Comparison of ENCODE assay signal across 8 mouse cellular contexts in the genomic region with DNA sequence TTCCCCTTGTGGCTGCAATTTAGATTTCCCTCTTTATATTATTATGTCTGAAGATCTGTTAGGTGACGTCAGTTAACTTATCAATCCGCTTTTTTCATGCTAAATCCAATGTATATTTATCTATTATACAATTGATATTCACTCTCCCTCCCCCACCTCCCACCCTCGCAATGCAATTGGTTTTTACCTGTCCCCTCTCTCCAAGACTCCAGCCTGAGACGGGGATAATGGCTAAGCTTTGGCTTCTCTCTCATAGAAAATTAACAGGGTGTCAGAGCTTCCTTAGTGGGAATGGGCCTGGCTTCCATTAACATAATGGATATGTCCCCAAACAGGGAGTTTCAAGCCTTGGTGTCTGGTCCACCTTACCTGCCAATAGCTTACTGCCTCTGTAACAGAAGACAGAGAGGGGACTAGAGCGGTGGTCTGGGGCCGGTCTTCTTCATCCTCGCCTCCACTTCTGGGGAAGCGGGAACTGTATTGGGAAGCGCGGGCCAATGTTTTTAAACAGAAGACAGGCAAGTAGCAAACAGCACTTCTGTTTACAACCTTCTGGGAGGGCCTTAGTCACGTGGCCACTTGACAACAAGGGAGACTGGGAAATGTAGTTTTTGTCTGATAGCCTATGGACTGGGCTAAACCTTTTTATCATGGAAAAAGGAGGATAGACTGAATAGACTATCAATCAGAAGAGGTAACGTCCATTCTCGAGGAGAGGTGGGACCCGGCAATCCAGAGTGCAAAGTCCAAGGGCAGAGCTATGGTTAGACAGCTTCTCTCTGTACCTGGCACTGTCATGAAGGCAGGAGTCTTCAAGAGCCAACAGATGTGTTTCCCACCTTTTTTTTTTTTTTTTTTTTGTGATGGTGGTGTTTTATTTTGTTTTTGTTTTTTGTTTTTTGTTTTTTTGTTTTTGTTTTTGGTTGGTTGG.
A peak's percentile ranks its signal among the peaks of the same experiment; 100 is the strongest.
DNase-seq lines count a peak whose midpoint lies in the region; ATAC-seq lines count a peak whose summit lies in the region.

No protein-coding gene starts in this region.

- H3K36me3 ChIP-seq in embryonic facial prominence, embryonic 10.5 days (replicated peaks) = no peaks in the 10 kb centered on the region
- no peaks in the 10 kb centered on the region for H3K36me3 ChIP-seq in lung, embryonic 15.5 days

- H3K27me3 ChIP-seq in embryonic facial prominence, embryonic 10.5 days (replicated peaks; ENCODE audit: low read depth, poor library complexity, severe bottlenecking) = no peaks in the 10 kb centered on the region
- no peaks in the 10 kb centered on the region for H3K27me3 ChIP-seq in lung, embryonic 15.5 days

- intact Hi-C loops in heart, postnatal 36 days (cut with DNase I) = no loop called here

- no peak overlapping the region for H3K9ac ChIP-seq in lung, embryonic 15.5 days

- no peak overlapping the region for H3K27ac ChIP-seq in embryonic facial prominence, embryonic 10.5 days (replicated peaks)
- no peak overlapping the region for H3K27ac ChIP-seq in lung, embryonic 15.5 days

- H3K9me3 ChIP-seq in embryonic facial prominence, embryonic 10.5 days = no peaks in the 10 kb centered on the region
- H3K9me3 ChIP-seq in lung, embryonic 15.5 days = no peaks in the 10 kb centered on the region

- H3K4me1 ChIP-seq in embryonic facial prominence, embryonic 10.5 days = peaks cover 4% of the 10 kb centered on the region; the same call in 1 of the 2 replicates
- no peaks in the 10 kb centered on the region for H3K4me1 ChIP-seq in lung, embryonic 15.5 days

- peak; percentile 76; the same call in 1 of the 2 replicates for ATAC-seq in lung, embryonic 15.5 days (ENCODE audit: borderline replicate concordance, extremely low read depth, low FRiP score, low TSS enrichment)

- H3K4me3 ChIP-seq in embryonic facial prominence, embryonic 10.5 days = peak overlapping the region; percentile 47
- H3K4me3 ChIP-seq in lung, embryonic 15.5 days = peak overlapping the region; percentile 30

- DNase-seq in right cerebral cortex, adult 18-20 months = peak; percentile 52
- no peak for DNase-seq in right cerebral cortex, postnatal 14 days
- no peak for DNase-seq in embryonic facial prominence, embryonic 10.5 days (ENCODE audit: low spot score)
- DNase-seq in heart, postnatal 36 days = peak; percentile 19
- peak; percentile 34 to 50 for DNase-seq in layer of hippocampus, adult 8-10 months (ENCODE audit: low spot score in 2 of 2)
- peak; percentile 37 to 50 for DNase-seq in right cerebral cortex, adult 2 months (ENCODE audit: low spot score in 2 of 2)
- DNase-seq in urinary bladder, postnatal 10 days (ENCODE audit: low spot score) = no peak

- 27% methylated on average over 14 of the region's 14 CpGs for WGBS in embryonic facial prominence, embryonic 10.5 days
- 25% methylated on average over 14 of the region's 14 CpGs for WGBS in lung, embryonic 15.5 days

- H3K4me2 ChIP-seq in lung, embryonic 15.5 days = peak overlapping the region; percentile 45

Comparison
In these comparisons a context has a peak if more than half of its experiments do, and no peak if none do; other contexts are left out.
1. DNase-seq: peak in right cerebral cortex, adult 18-20 months (single experiment), heart, postnatal 36 days (2 of 2), layer of hippocampus, adult 8-10 months (2 of 2) and right cerebral cortex, adult 2 months (2 of 2); none in right cerebral cortex, postnatal 14 days (single experiment), embryonic facial prominence, embryonic 10.5 days (single experiment) and urinary bladder, postnatal 10 days (single experiment).